Mouse (Mus musculus) kidney, embryonic 14.5 days (tissue): ENCODE results near the gene Msrb3. TPM values are rescaled to one million over a fixed set of nuclear protein-coding genes. Genes with fewer than 3 reads are reported as not detected.

Experiments
- ATAC-seq: fragments of 200-750 bp; cut with Nextera tagmentation; 2 replicates; pipeline ENCODE4 v1.8.0; 2017; ENCODE audit warnings: moderate number of reproducible peaks, mild to moderate bottlenecking, moderate TSS enrichment, moderate library complexity; ENCODE audit not compliant: low FRiP score, low TSS enrichment
- H3K27ac ChIP-seq: fragments of 300-500 bp; sonication (generic); 2 replicates; pipeline ENCODE4 v1.5.1; 2014; ENCODE audit warnings: low read depth, mild to moderate bottlenecking, low read length, moderate library complexity, mixed read lengths
- H3K27me3 ChIP-seq: fragments of 300-500 bp; sonication (generic); 2 replicates; pipeline ENCODE4 v1.6.1; 2014; ENCODE audit warnings: mild to moderate bottlenecking, low read length; ENCODE audit not compliant: control insufficient read depth, insufficient read depth
- H3K36me3 ChIP-seq: fragments of 300-500 bp; sonication (generic); 2 replicates; pipeline ENCODE4 v1.6.1; 2014; ENCODE audit warnings: low read length, mixed read lengths; ENCODE audit not compliant: control insufficient read depth, insufficient read depth
- H3K4me1 ChIP-seq: fragments of 300-500 bp; sonication (generic); 2 replicates; pipeline ENCODE4 v1.6.1; 2014; ENCODE audit warnings: low read length, mixed read lengths; ENCODE audit not compliant: control insufficient read depth, insufficient read depth
- H3K4me2 ChIP-seq: fragments of 300-500 bp; sonication (generic); replicated peaks from 2 replicates; pipeline ENCODE4 v1.6.1; 2014; ENCODE audit warnings: low read depth, mild to moderate bottlenecking, low read length
- H3K4me3 ChIP-seq: fragments of 300-500 bp; sonication (generic); 2 replicates; pipeline ENCODE4 v1.5.1; 2014; ENCODE audit warnings: mild to moderate bottlenecking, low read length
- H3K9ac ChIP-seq: fragments of 300-500 bp; sonication (generic); 2 replicates; pipeline ENCODE4 v1.6.1; 2014; ENCODE audit warnings: low read depth, mild to moderate bottlenecking, low read length, moderate library complexity
- H3K9me3 ChIP-seq: fragments of 300-500 bp; sonication (generic); 2 replicates; pipeline ENCODE4 v1.6.1; 2016; ENCODE audit warnings: low read length; ENCODE audit not compliant: control insufficient read depth
- WGBS: fragments of 180-500 bp; shearing (Covaris S2); extraction: QIAGEN DNeasy Blood & Tissue Kit; methylation state at CpG from one replicate; pipeline ENCODE4 v1.1.7; 2014; 5-methylcytosine and 5-hydroxymethylcytosine counted together
- polyA plus RNA-seq: library from polyadenylated mRNA; unstranded; fragments of >200 nt; fragmentation: Nextera tagmentation; extraction: Ambion mirVana; gene quantifications from 2 replicates; pipeline ENCODE4 v1.2.1, GENCODE M21; 2014

The Msrb3 gene
- polyA plus RNA-seq, 1 experiment from 2014 or later: 10.2 TPM

DNA sequence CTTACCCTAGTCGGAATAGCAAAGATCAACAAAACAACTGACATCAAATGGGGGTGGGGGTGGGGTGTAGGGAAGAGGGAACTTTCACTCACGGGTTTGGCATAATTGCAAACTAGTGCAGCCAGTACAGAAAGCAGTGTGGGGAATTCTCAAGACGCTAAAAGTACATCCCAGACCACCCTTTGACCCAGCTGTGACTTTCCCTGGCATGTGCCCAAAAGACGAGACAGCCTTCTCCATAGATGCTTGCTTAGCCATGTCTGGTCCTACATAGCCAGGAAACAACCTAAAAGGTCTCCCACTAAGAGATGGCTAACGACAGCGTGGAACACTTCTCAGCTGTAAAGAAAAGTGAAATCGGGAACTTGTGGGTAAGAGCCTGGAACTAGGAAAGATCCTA is 58.9 kb downstream of the Msrb3 start:
- 73% methylated on average over 7 of the region's 7 CpGs for WGBS

GRCm38 (mm10) chr10:120834531-120834930 is 64.4 kb downstream of the Msrb3 start:
- H3K36me3 ChIP-seq: no peaks in the 10 kb centered on the region
- H3K27me3 ChIP-seq: no peaks in the 10 kb centered on the region
- H3K4me3 ChIP-seq: no peak overlapping the region
- no peak overlapping the region for H3K4me2 ChIP-seq
- H3K9me3 ChIP-seq: no peaks in the 10 kb centered on the region
- no peaks in the 10 kb centered on the region for H3K4me1 ChIP-seq
- no peak overlapping the region for H3K27ac ChIP-seq
- ATAC-seq: no peak
- WGBS: 88% methylated on average over 1 of the region's 1 CpGs
- no peak overlapping the region for H3K9ac ChIP-seq

More for the DNA sequence above, 58.9 kb downstream of the Msrb3 start:
- no peaks in the 10 kb centered on the region for H3K4me1 ChIP-seq
- H3K9ac ChIP-seq: no peak overlapping the region
- no peaks in the 10 kb centered on the region for H3K9me3 ChIP-seq
- no peak for ATAC-seq
- no peak overlapping the region for H3K27ac ChIP-seq
- no peaks in the 10 kb centered on the region for H3K36me3 ChIP-seq
- H3K4me2 ChIP-seq: no peak overlapping the region
- no peaks in the 10 kb centered on the region for H3K27me3 ChIP-seq
- no peak overlapping the region for H3K4me3 ChIP-seq

GRCm38 (mm10) chr10:120833836-120834235 is 65.1 kb downstream of the Msrb3 start:
- H3K9me3 ChIP-seq: no peaks in the 10 kb centered on the region

GRCm38 (mm10) chr10:120827761-120828160 is 71.1 kb downstream of the Msrb3 start:
- H3K4me2 ChIP-seq: no peak overlapping the region
- 91% methylated on average over 12 of the region's 12 CpGs for WGBS
- H3K27me3 ChIP-seq: no peaks in the 10 kb centered on the region
- H3K4me3 ChIP-seq: no peak overlapping the region
- no peak for ATAC-seq
- no peaks in the 10 kb centered on the region for H3K36me3 ChIP-seq
- no peaks in the 10 kb centered on the region for H3K4me1 ChIP-seq
- no peak overlapping the region for H3K27ac ChIP-seq
- no peak overlapping the region for H3K9ac ChIP-seq
- H3K9me3 ChIP-seq: no peaks in the 10 kb centered on the region

More at GRCm38 (mm10) chr10:120833836-120834235, 65.1 kb downstream of the Msrb3 start:
- ATAC-seq: no peak
- no peaks in the 10 kb centered on the region for H3K4me1 ChIP-seq
- no peak overlapping the region for H3K27ac ChIP-seq
- H3K36me3 ChIP-seq: no peaks in the 10 kb centered on the region
- no peak overlapping the region for H3K4me2 ChIP-seq
- no peak overlapping the region for H3K9ac ChIP-seq
- H3K27me3 ChIP-seq: no peaks in the 10 kb centered on the region
- no peak overlapping the region for H3K4me3 ChIP-seq

DNA sequence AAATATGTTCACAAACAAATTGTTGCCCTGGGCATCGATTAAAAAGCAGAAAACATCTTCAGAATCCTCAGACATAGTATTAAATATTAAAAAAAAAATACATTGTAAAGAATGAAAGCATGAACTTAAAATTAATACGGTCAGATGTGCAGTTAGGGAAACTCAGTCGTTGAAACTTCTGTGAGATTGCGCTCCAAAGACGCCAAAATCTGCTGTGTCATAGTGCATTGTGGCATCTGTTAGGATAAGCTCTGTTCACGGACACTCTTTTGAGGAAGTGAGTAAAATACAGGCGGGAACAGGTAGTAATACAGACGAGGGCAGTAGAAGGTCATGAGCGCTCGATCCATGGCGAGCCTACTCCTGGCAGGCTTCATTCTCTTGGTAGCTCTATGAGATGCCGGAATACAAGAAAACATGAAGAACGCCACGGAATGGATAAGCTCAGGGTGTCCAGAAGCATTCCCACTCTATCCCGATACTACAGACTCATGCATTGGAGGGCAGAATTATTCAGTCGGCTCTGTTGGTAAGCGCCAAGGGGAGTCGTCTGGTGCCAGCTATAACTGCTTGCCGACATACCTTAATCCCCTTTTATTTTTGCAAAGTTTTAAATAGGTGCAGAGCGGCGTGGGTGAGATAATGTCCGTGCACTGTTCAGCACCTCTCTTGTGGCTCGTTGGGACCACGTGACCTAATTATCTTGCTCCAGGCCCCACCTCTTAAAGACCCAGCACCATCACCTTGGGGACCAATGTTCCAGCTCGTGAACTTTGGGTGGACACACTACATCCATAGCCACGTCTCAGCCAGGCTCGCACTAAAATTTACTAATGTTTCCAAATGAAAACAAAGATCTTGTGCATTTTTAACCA is 71.9 kb downstream of the Msrb3 start:
- Histone ChIP-seq H3K27ac (no peak overlapping the region), H3K9me3 (no peaks in the 10 kb centered on the region), H3K4me1 (peaks cover 2% of the 10 kb centered on the region), H3K27me3 (no peaks in the 10 kb centered on the region), H3K4me2 (no peak overlapping the region), H3K4me3 (no peak overlapping the region), H3K36me3 (no peaks in the 10 kb centered on the region), H3K9ac (no peak overlapping the region)
- no peak for ATAC-seq
- WGBS: 87% methylated on average over 27 of the region's 27 CpGs

GRCm38 (mm10) chr10:120826381-120826780 is 72.5 kb downstream of the Msrb3 start:
- H3K4me3 ChIP-seq: no peak overlapping the region
- peaks cover 8% of the 10 kb centered on the region for H3K4me1 ChIP-seq
- ATAC-seq: no peak
- no peak overlapping the region for H3K4me2 ChIP-seq
- H3K9ac ChIP-seq: no peak overlapping the region
- no peaks in the 10 kb centered on the region for H3K27me3 ChIP-seq
- no peaks in the 10 kb centered on the region for H3K36me3 ChIP-seq
- no peaks in the 10 kb centered on the region for H3K9me3 ChIP-seq
- H3K27ac ChIP-seq: no peak overlapping the region
- WGBS: 74% methylated on average over 7 of the region's 7 CpGs

- ATAC-seq: no peak
- Histone ChIP-seq H3K27me3 (no peaks in the 10 kb centered on the region), H3K9me3 (no peaks in the 10 kb centered on the region), H3K36me3 (no peaks in the 10 kb centered on the region), H3K9ac (no peak overlapping the region), H3K4me2 (no peak overlapping the region), H3K4me3 (no peak overlapping the region), H3K4me1 (peaks cover 9% of the 10 kb centered on the region), H3K27ac (no peak overlapping the region)
- 49% methylated on average over 11 of the region's 11 CpGs for WGBS
Measured at GRCm38 (mm10) chr10:120825594-120825993, 73.3 kb downstream of the Msrb3 start.

- Histone ChIP-seq H3K27ac (peak overlapping the region; percentile 32; the same call in 1 of the 2 replicates), H3K9ac (no peak overlapping the region), H3K36me3 (no peaks in the 10 kb centered on the region), H3K4me3 (no peak overlapping the region), H3K4me1 (peaks cover 9% of the 10 kb centered on the region), H3K27me3 (no peaks in the 10 kb centered on the region), H3K9me3 (no peaks in the 10 kb centered on the region), H3K4me2 (peak overlapping the region; percentile 27)
- peak; percentile 77; the same call in 1 of the 2 replicates for ATAC-seq
- WGBS: 19% methylated on average over 20 of the region's 20 CpGs
Measured at GRCm38 (mm10) chr10:120821491-120822358, 77.2 kb downstream of the Msrb3 start.
